Mouse (Mus musculus): ENCODE data around the gene Ly6f. TPM values are rescaled to one million over a fixed set of nuclear protein-coding genes. Genes with fewer than 3 reads are reported as not detected.
A peak's percentile ranks its signal among the peaks of the same experiment; 100 is the strongest.

Gene Ly6f
- 0.38 TPM in 1 of 2 replicates, not detected in the other for polyA plus RNA-seq (2014; fragmentation: Nextera tagmentation; extraction: Ambion mirVana)

DNA sequence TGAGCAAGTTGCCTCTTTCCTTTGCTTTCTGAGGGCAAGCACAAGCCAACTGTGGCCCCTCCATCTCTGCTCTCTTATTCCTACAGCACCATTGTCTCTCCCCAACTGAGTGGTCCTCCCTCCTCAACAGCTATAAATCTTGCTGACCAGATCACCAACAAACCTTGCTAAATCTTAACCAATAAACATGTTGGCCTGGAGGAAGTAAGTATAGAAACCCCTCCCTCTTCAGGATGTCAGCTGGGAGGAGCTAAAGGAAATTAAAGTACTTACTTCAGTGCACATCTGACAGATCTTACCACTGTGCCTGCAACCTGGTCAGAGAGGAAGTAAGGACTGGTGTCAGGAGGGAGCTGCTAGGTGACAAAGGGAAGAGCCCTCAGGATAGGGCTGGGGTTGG, at the start of gene Ly6f:
Gene Ly6f, plus strand, starts transcription at position 301 of the 400 bp plus-strand sequence.
- ATAC-seq (replicated peaks; ENCODE audit: low FRiP score, low TSS enrichment, low read depth) = no peak
- Histone ChIP-seq H3K9ac (ENCODE audit: low read length) (no peak within 1 kb of the TSS), H3K4me3 (ENCODE audit: low read depth, low read length) (no peak within 1 kb of the TSS), H3K4me1 (replicated peaks; ENCODE audit: control insufficient read depth, insufficient read depth, low read length) (no peaks in the 10 kb centered on the region), H3K4me2 (ENCODE audit: low read length) (no peak within 1 kb of the TSS), H3K27ac (ENCODE audit: low read depth) (no peak within 1 kb of the TSS), H3K27me3 (replicated peaks; ENCODE audit: control insufficient read depth, insufficient read depth, low read length) (no peaks in the 10 kb centered on the region), H3K9me3 (ENCODE audit: control insufficient read depth, low read length) (no peaks in the 10 kb centered on the region), H3K36me3 (ENCODE audit: control insufficient read depth, insufficient read depth, low read length) (no peaks in the 10 kb centered on the region)
- DNase-seq (ENCODE audit: low spot score) = no peak

DNA sequence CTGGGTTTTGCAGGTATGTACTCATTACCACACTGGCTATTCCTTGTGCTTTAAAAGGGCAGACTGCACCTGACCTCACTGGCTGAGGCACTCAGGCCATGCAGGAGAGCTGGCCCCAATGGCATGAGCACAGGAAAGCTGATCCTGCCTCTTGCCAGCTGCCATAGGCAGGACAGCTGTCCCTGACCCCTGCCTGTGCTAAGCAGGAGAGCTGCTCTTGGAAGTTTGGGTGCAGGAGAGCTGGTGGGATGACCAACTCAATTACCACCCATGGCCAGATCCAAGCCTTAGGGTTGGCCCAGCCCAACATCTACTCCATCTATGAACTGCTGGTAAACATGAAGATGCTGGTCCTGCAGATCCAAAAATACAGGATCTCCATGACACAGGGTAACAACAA, 46.3 kb upstream of the Ly6f start:
- H3K4me1 ChIP-seq (replicated peaks; ENCODE audit: control insufficient read depth, insufficient read depth, low read length) = no peaks in the 10 kb centered on the region
- H3K4me3 ChIP-seq (ENCODE audit: low read depth, low read length) = no peak overlapping the region
- no peaks in the 10 kb centered on the region for H3K9me3 ChIP-seq (ENCODE audit: control insufficient read depth, low read length)
- H3K9ac ChIP-seq (ENCODE audit: low read length) = no peak overlapping the region
- no peak for DNase-seq (ENCODE audit: low spot score)
- no peaks in the 10 kb centered on the region for H3K27me3 ChIP-seq (replicated peaks; ENCODE audit: control insufficient read depth, insufficient read depth, low read length)
- no peaks in the 10 kb centered on the region for H3K36me3 ChIP-seq (ENCODE audit: control insufficient read depth, insufficient read depth, low read length)
- H3K4me2 ChIP-seq (ENCODE audit: low read length) = no peak overlapping the region
- no peak for ATAC-seq (replicated peaks; ENCODE audit: low FRiP score, low TSS enrichment, low read depth)
- H3K27ac ChIP-seq (ENCODE audit: low read depth) = no peak overlapping the region

DNA sequence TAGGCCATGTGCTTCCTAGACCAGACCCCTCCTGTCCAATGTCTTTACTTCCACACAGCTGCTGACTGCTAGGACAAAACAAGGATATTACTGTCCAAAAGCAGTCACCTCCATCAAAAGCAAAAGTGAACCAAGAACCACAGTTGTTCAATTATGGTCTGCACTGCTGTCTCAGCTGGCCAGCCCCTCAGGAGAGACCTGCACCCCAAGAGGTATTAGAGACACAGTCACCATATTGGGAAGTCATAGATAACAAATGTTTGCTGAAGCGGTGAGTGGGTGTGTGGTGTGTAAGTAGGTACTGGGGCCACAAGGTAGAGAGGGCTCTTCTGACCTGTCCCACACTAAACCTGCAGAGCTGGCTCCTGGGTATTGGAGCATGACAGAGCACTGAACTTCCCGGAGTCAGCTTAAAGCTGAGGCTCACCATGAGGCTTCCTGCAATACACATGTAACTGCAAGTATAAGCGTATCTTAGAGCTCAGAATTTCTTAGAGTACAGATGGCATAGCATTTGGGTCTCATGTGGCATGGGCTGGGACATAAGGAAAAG, 30.4 kb upstream of the Ly6f start:
- H3K27me3 ChIP-seq (replicated peaks; ENCODE audit: control insufficient read depth, insufficient read depth, low read length) = no peaks in the 10 kb centered on the region
- no peaks in the 10 kb centered on the region for H3K9me3 ChIP-seq (ENCODE audit: control insufficient read depth, low read length)
- no peak overlapping the region for H3K9ac ChIP-seq (ENCODE audit: low read length)
- no peak overlapping the region for H3K4me2 ChIP-seq (ENCODE audit: low read length)
- H3K27ac ChIP-seq (ENCODE audit: low read depth) = no peak overlapping the region
- no peaks in the 10 kb centered on the region for H3K36me3 ChIP-seq (ENCODE audit: control insufficient read depth, insufficient read depth, low read length)
- ATAC-seq (replicated peaks; ENCODE audit: low FRiP score, low TSS enrichment, low read depth) (no peak), DNase-seq (ENCODE audit: low spot score) (peak; percentile 42)
- WGBS = 86% methylated on average over 3 of the region's 3 CpGs
- no peak overlapping the region for H3K4me3 ChIP-seq (ENCODE audit: low read depth, low read length)
- no peaks in the 10 kb centered on the region for H3K4me1 ChIP-seq (replicated peaks; ENCODE audit: control insufficient read depth, insufficient read depth, low read length)

DNA sequence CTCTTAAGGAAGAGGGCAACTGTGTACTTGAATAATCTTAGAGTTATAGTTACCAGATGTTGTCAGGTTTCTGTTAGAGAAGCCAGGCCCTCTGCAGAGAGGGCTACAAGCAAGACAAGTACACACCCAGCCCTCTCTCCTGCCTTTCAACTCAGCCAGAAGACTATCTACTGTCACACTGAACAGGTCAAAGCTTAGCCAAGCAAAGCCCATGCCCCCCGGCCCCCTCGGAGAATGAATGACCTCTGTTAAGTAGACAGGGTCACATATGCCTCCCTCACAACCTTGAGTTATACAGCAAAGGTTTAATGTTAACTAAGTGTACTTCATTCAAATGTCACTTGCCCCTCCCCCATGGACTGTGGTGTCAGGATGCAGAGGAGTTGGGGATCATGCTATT, 27.7 kb upstream of the Ly6f start:
- Histone ChIP-seq H3K9ac (ENCODE audit: low read length) (no peak overlapping the region), H3K27ac (ENCODE audit: low read depth) (no peak overlapping the region), H3K4me1 (replicated peaks; ENCODE audit: control insufficient read depth, insufficient read depth, low read length) (no peaks in the 10 kb centered on the region), H3K27me3 (replicated peaks; ENCODE audit: control insufficient read depth, insufficient read depth, low read length) (no peaks in the 10 kb centered on the region), H3K4me3 (ENCODE audit: low read depth, low read length) (no peak overlapping the region), H3K4me2 (ENCODE audit: low read length) (no peak overlapping the region), H3K36me3 (ENCODE audit: control insufficient read depth, insufficient read depth, low read length) (no peaks in the 10 kb centered on the region), H3K9me3 (ENCODE audit: control insufficient read depth, low read length) (no peaks in the 10 kb centered on the region)
- ATAC-seq (replicated peaks; ENCODE audit: low FRiP score, low TSS enrichment, low read depth) (no peak), DNase-seq (ENCODE audit: low spot score) (no peak)
- 62% methylated on average over 2 of the region's 2 CpGs for WGBS

DNA sequence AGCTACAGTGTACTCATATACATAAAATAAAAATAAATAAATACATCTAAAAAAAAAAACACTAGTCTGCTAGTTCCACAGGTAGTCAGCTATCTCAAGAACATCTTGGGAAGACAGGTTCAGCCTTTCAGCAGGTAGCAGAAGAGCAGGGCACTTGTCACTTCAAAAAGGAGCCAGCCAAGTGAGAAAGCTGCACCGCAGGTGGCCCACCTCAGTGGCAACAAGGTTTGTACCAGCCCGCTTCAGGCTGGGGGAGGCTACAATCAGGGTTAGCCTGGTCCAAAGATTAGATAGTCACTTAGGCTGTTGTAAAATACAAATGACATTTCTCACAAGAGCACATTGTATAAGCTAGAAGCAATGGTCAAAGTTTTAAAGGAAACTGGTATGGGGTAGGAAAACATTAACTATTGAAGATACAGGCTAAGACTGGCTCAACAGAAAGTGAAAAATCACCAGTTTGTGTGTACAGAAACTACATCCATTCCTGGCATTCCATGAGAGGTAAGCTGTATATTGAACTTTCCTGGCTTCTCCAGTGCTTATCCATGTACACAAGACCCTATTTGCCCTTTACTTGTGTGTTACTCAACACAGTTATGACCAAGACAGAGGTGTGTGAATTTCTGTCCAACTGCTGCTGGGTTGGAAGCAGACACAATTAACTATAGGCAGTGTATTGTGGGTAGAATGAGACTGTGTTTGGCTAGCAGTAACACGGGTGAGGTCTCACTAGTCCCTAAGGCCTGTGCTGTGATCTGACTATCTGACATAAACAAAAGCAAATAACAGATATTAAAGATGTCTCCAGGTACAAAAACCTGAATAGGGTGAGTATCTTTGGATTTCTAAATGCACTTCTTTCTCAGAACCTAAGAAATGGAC, 25.2 kb upstream of the Ly6f start:
- no peak overlapping the region for H3K4me2 ChIP-seq (ENCODE audit: low read length)
- no peaks in the 10 kb centered on the region for H3K4me1 ChIP-seq (replicated peaks; ENCODE audit: control insufficient read depth, insufficient read depth, low read length)
- ATAC-seq (replicated peaks; ENCODE audit: low FRiP score, low TSS enrichment, low read depth) (0 out of 2 replicates have a peak, but pooled peaks have one; percentile 50), DNase-seq (ENCODE audit: low spot score) (peak; percentile 51)
- H3K27ac ChIP-seq (ENCODE audit: low read depth) = no peak overlapping the region
- H3K36me3 ChIP-seq (ENCODE audit: control insufficient read depth, insufficient read depth, low read length) = no peaks in the 10 kb centered on the region
- H3K4me3 ChIP-seq (ENCODE audit: low read depth, low read length) = no peak overlapping the region
- H3K9me3 ChIP-seq (ENCODE audit: control insufficient read depth, low read length) = no peaks in the 10 kb centered on the region
- WGBS = 57% methylated on average over 3 of the region's 3 CpGs
- no peak overlapping the region for H3K9ac ChIP-seq (ENCODE audit: low read length)
- H3K27me3 ChIP-seq (replicated peaks; ENCODE audit: control insufficient read depth, insufficient read depth, low read length) = no peaks in the 10 kb centered on the region

DNA sequence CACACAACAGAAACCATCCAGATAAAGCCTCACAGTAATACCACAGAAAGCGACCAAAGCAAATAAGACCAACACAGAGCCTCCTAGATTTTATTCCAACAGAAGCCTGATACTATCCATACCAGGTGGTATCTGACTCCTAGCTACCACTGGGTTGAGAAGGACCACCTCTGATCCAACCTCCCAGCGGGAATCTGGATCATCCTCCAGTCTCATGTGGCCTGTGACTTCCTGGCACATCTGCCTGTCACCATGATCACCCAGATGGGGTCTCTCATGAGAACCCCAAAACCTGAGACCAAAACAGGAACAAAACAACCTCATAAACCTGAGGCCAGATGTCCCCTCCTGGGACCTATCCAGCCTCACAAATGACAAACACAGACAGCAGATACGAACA, 13.6 kb upstream of the Ly6f start:
- Histone ChIP-seq H3K36me3 (ENCODE audit: control insufficient read depth, insufficient read depth, low read length) (no peaks in the 10 kb centered on the region), H3K4me1 (replicated peaks; ENCODE audit: control insufficient read depth, insufficient read depth, low read length) (no peaks in the 10 kb centered on the region), H3K27me3 (replicated peaks; ENCODE audit: control insufficient read depth, insufficient read depth, low read length) (no peaks in the 10 kb centered on the region), H3K27ac (ENCODE audit: low read depth) (no peak overlapping the region), H3K4me2 (ENCODE audit: low read length) (no peak overlapping the region), H3K9me3 (ENCODE audit: control insufficient read depth, low read length) (no peaks in the 10 kb centered on the region), H3K4me3 (ENCODE audit: low read depth, low read length) (no peak overlapping the region), H3K9ac (ENCODE audit: low read length) (no peak overlapping the region)
- 89% methylated on average over 3 of the region's 3 CpGs for WGBS
- DNase-seq (ENCODE audit: low spot score) (no peak), ATAC-seq (replicated peaks; ENCODE audit: low FRiP score, low TSS enrichment, low read depth) (no peak)

DNA sequence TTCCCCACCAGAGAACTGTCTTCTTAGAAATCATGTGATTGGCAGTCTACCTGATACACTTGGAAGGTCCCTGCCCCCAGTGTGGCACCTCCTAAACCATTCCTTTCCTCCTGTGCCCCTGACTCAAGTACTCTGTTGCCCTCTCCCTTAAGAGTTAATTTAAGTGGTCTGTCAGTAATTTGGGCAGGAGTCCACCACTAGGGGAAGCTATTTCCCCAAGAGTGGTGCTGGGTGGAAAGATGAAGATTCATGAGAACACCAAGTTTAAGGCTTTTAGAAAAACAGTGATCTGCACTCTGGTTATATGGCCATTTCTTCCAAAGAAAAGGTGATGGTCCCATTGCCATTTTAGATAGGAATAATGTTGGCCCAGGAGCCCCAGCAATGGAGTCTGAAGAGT, 2.4 kb upstream of the Ly6f start:
- H3K36me3 ChIP-seq (ENCODE audit: control insufficient read depth, insufficient read depth, low read length) = no peaks in the 10 kb centered on the region
- no peak overlapping the region for H3K4me3 ChIP-seq (ENCODE audit: low read depth, low read length)
- no peaks in the 10 kb centered on the region for H3K9me3 ChIP-seq (ENCODE audit: control insufficient read depth, low read length)
- no peak overlapping the region for H3K27ac ChIP-seq (ENCODE audit: low read depth)
- H3K4me2 ChIP-seq (ENCODE audit: low read length) = no peak overlapping the region
- H3K4me1 ChIP-seq (replicated peaks; ENCODE audit: control insufficient read depth, insufficient read depth, low read length) = no peaks in the 10 kb centered on the region
- H3K27me3 ChIP-seq (replicated peaks; ENCODE audit: control insufficient read depth, insufficient read depth, low read length) = no peaks in the 10 kb centered on the region
- DNase-seq (ENCODE audit: low spot score) (no peak), ATAC-seq (replicated peaks; ENCODE audit: low FRiP score, low TSS enrichment, low read depth) (no peak)
- no peak overlapping the region for H3K9ac ChIP-seq (ENCODE audit: low read length)

DNA sequence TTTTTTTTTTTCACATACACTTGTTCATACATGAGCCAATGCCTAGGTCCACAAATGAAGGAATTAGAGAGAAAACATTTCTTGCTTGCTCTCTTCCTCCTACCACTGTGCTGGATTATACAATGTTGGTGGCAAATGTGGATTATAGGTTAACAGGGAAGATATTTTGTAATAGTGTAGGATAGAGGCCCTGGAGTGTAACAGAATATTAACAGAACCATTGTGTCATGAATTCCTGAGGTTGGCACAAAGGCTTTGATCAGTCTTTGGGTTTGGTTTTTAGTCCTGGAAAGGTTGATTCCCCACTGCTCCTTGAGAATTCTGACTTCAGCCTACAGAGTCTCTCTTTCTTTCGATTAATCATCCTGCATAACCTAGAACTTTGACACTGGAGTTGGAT, 1.6 kb upstream of the Ly6f start:
- Histone ChIP-seq H3K9ac (ENCODE audit: low read length) (no peak overlapping the region), H3K27me3 (replicated peaks; ENCODE audit: control insufficient read depth, insufficient read depth, low read length) (no peaks in the 10 kb centered on the region), H3K36me3 (ENCODE audit: control insufficient read depth, insufficient read depth, low read length) (no peaks in the 10 kb centered on the region), H3K4me1 (replicated peaks; ENCODE audit: control insufficient read depth, insufficient read depth, low read length) (no peaks in the 10 kb centered on the region), H3K9me3 (ENCODE audit: control insufficient read depth, low read length) (no peaks in the 10 kb centered on the region), H3K4me2 (ENCODE audit: low read length) (no peak overlapping the region), H3K4me3 (ENCODE audit: low read depth, low read length) (no peak overlapping the region), H3K27ac (ENCODE audit: low read depth) (no peak overlapping the region)
- DNase-seq (ENCODE audit: low spot score) (no peak), ATAC-seq (replicated peaks; ENCODE audit: low FRiP score, low TSS enrichment, low read depth) (no peak)
- WGBS = 80% methylated on average over 1 of the region's 1 CpGs

Measured in intestine, embryonic 14.5 days (tissue).